Mouse (Mus musculus) forebrain, embryonic 11.5 days (tissue): ENCODE measurements at regions not wholly inside any gene's neighbourhood (a gene's known extent, or its start where the extent isn't known, plus 50 kb on each side); places are given as distances from the start of the nearest gene placed in this dataset.

Source experiments
- ATAC-seq: fragments of 200-750 bp; cut with Nextera tagmentation; replicated peaks from 2 replicates; pipeline ENCODE4 v1.8.0; 2017; ENCODE audit warnings: moderate TSS enrichment; ENCODE audit not compliant: low FRiP score
- DNase-seq: peaks from one replicate; pipeline ENCODE4 v3.0.0-alpha.2; 2017; ENCODE audit warnings: low spot score
- H3K27ac ChIP-seq: fragments of 300-500 bp; sonication (generic); 2 replicates; pipeline ENCODE4 v1.5.1; 2014; ENCODE audit warnings: low read depth, low read length
- H3K27me3 ChIP-seq: fragments of 300-500 bp; sonication (generic); 2 replicates; pipeline ENCODE4 v1.6.1; 2014; ENCODE audit warnings: mild to moderate bottlenecking, low read length, mixed read lengths; ENCODE audit not compliant: control insufficient read depth, insufficient read depth
- H3K36me3 ChIP-seq: fragments of 300-500 bp; sonication (generic); 2 replicates; pipeline ENCODE4 v1.6.1; 2014; ENCODE audit warnings: mild to moderate bottlenecking, low read length, moderate library complexity, mixed read lengths; ENCODE audit not compliant: control insufficient read depth, insufficient read depth
- H3K4me1 ChIP-seq: fragments of 300-500 bp; sonication (generic); replicated peaks from 2 replicates; pipeline ENCODE4 v1.6.1; 2014; ENCODE audit warnings: low read length, mixed read lengths; ENCODE audit not compliant: control insufficient read depth, insufficient read depth
- H3K4me2 ChIP-seq: fragments of 300-500 bp; sonication (generic); 2 replicates; pipeline ENCODE4 v1.6.1; 2014; ENCODE audit warnings: low read depth, mild to moderate bottlenecking, low read length, moderate library complexity, mixed read lengths; ENCODE audit not compliant: severe bottlenecking
- H3K4me3 ChIP-seq: fragments of 300-500 bp; sonication (generic); 2 replicates; pipeline ENCODE4 v1.5.1; 2014; ENCODE audit warnings: low read depth, low read length
- H3K9ac ChIP-seq: fragments of 300-500 bp; sonication (generic); 2 replicates; pipeline ENCODE4 v1.6.1; 2014; ENCODE audit warnings: low read length
- H3K9me3 ChIP-seq: fragments of 300-500 bp; sonication (generic); 2 replicates; pipeline ENCODE4 v1.6.1; 2016; ENCODE audit warnings: low read length, mixed read lengths; ENCODE audit not compliant: control insufficient read depth
- WGBS: fragments of 180-500 bp; shearing (Covaris S2); extraction: QIAGEN DNeasy Blood & Tissue Kit; methylation state at CpG from one replicate; pipeline ENCODE4 v1.1.7; 2014; 5-methylcytosine and 5-hydroxymethylcytosine counted together

GRCm38 (mm10) chr15:26469901-26470383 is 161.1 kb downstream of the March11 start:
- Histone ChIP-seq H3K4me3 (no peak overlapping the region), H3K4me2 (no peak overlapping the region), H3K9me3 (no peaks in the 10 kb centered on the region), H3K36me3 (no peaks in the 10 kb centered on the region), H3K27me3 (no peaks in the 10 kb centered on the region), H3K9ac (no peak overlapping the region), H3K27ac (no peak overlapping the region), H3K4me1 (no peaks in the 10 kb centered on the region)
- peak; percentile 79; the same call in 1 of the 2 replicates for ATAC-seq
- peak; percentile 51 for DNase-seq
- WGBS: 9% methylated on average over 8 of the region's 8 CpGs

GRCm38 (mm10) chr15:26487378-26487777 is 178.5 kb downstream of the March11 start:
- no peak for ATAC-seq
- WGBS: 85% methylated on average over 5 of the region's 5 CpGs

More at GRCm38 (mm10) chr15:26487378-26487777, 178.5 kb downstream of the March11 start:
- Histone ChIP-seq H3K27ac (no peak overlapping the region), H3K27me3 (no peaks in the 10 kb centered on the region), H3K4me1 (no peaks in the 10 kb centered on the region), H3K4me3 (no peak overlapping the region), H3K9ac (no peak overlapping the region), H3K4me2 (no peak overlapping the region), H3K36me3 (no peaks in the 10 kb centered on the region), H3K9me3 (no peaks in the 10 kb centered on the region)
- no peak for DNase-seq
